Mouse (Mus musculus) embryo, embryonic 10 days (tissue): Measurements from ENCODE around the gene Olfr921.

Experiments
- DNase-seq: peaks from one replicate; pipeline ENCODE4 v3.0.0-alpha.2; 2015; ENCODE audit warnings: low spot score

Gene Olfr921

DNA sequence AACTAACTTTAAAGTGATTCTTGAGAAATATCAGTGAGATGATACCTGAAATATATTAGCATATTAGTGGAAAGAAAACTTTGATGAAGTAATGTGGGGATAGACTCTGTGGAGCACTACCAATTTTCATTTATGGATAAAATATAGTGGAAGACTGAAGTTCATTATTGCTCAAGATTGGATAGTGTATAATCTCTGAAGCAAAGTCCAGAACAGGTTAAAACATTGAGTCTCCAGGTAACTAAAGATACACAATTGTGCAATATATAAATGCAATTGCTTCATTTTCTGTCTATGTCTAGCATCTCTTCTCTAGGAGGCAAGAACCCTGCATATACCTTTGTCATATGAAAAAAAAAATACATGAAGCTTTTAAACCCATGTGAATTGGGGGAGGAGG is at the start of gene Olfr921:
Gene Olfr921 (plus strand): TSS at position 301 of the 400 bp plus-strand sequence.
- no peak for DNase-seq

DNA sequence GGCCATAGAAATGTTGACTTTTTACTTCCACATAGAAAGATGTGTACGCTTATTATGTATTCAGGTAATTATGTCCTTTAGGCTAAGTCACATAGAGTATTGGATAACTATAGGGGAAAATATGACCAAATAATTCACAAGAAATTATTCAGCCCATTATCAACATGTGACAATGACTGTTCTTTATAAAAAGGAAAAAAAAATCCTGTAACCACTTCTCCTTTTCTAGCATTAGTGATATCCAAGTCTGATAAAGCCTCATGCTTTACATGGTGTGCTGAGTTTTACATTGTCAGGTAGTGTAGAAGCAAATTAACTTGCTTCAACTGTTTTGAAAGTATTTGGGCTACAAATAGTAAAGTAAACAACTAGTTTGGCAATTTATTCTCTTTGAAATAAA is 48.8 kb upstream of the Olfr921 start:
- DNase-seq, result no peak

- no peak for DNase-seq
Measured at GRCm38 (mm10) chr9:38728218-38728617, 44.6 kb upstream of the Olfr921 start.

GRCm38 (mm10) chr9:38741408-38741807 is 31.5 kb upstream of the Olfr921 start:
- no peak for DNase-seq

GRCm38 (mm10) chr9:38744619-38745315 is 28.1 kb upstream of the Olfr921 start:
- DNase-seq, result no peak

DNA sequence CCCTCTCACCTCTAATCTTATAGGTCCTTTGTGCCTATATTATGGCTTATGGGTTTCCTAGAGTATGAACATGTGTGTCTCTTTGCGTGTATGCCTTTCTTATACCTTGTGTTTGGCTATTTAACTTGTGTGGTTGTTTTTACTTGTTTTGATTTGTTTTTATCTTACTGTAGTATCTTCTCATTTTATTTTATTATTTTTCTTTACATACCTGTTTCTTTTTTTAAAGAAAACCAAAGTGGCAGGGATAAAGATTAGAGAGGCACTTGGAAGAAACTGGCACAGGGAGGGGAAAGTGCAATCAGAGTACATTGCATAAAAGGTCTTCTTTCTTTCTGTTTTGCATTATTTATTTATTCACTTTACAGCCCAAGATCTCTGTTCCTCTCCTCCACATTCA is 20.9 kb upstream of the Olfr921 start, which contains the start of gene Olfr920:
Gene Olfr920 (plus strand): TSS at position 301 of the 400 bp plus-strand sequence.
- DNase-seq, result no peak

- DNase-seq, result no peak
Measured at GRCm38 (mm10) chr9:38792689-38793088, 19.8 kb downstream of the Olfr921 start.

DNA sequence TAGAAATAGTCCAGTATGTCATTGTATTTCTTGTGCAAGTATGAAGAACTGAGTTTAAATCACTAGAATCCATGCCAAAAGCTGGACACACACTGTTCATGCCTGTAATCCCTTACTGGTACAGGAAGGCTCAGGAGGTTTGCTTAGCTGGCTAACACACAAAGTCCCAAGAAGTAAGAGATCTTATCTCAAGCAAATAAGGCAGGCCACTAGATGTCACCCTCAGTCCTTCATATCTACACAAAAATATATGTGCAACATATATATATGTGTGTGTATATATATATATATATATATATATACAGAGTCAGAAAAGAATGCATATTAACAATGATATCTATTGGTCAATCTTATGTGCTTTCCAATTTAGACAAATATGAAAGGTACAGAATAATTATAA is 32.8 kb downstream of the Olfr921 start:
- no peak for DNase-seq

DNA sequence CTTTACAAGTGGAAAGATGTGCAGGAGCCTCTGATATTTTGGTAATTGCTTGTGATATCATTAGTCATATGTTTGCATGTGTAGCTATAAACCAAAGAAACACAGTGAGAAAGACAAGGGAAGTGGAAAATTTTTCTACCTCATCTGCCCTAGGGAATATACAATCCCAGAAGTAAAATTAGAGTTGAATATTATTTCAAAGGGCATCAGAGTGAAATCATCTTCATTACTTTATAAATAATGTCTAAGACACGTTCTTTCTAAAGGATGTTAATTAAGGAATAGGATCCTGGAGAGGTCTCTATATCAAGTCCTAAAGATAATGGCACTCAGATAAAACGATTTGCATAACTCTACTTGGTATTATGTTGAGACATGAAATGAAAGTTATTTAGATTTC is 41.4 kb downstream of the Olfr921 start, which contains the start of gene Olfr922:
Gene Olfr922 (plus strand): TSS at position 301 of the 400 bp plus-strand sequence.
- no peak for DNase-seq

DNA sequence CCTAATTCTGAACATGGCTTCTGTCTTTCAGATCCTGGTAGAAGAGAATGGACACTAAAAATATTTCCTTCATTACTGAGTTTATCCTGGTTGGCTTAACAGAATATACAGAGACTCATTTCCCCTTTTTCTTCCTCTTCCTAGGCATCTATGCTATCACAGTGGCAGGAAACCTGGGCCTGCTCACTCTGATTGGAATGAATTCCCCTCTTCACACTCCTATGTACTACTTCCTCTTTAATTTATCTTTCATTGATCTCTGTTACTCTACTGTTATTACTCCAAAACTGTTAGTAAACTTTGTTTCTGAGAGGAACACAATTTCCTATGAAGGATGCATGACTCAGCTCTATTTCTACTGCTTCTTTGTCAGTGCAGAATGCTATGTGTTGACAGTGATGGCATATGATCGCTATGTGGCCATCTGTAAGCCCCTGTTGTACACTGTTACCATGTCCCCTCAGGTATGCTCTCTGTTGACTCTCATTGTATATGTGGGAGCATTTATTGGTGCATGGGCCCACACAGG is 42.7 kb downstream of the Olfr921 start:
- DNase-seq, result no peak

DNA sequence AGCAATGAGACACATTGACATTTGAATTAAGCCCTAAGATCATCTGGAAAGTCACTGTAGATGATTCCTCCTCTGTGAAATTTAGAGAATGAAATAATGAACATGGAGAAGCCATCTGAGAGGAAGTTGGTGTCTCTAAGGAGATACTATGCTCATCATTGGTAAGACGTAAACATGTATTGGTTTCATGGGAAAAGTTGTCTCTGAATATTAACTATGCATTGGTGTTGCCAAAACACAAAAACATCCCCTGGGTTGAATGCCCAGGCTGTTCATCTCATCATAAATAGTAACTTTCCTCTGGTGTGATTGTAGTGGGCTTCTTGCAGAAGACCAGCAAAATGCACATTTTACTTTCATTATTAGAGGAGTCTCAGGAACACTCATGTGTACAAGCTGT is 53.4 kb downstream of the Olfr921 start, which contains the start of gene Olfr923:
Gene Olfr923 (plus strand): TSS at position 301 of the 400 bp plus-strand sequence.
- no peak for DNase-seq
